Mouse (Mus musculus): ENCODE results near the gene Kif6. TPM values are rescaled to one million over a fixed set of nuclear protein-coding genes. Genes with fewer than 3 reads are reported as not detected.

The Kif6 gene
- polyA plus RNA-seq, 1 experiment from 2014 or later = not detected

- Histone ChIP-seq H3K9me3 (ENCODE audit: low read length) (no peaks in the 10 kb centered on the region), H3K4me1 (ENCODE audit: insufficient read depth) (no peaks in the 10 kb centered on the region), H3K27me3 (ENCODE audit: insufficient read depth, low read length) (0 out of 2 replicates have a peak, but pooled peaks cover 2% of the 10 kb centered on the region), H3K4me3 (ENCODE audit: low read depth, low read length) (no peak overlapping the region), H3K9ac (replicated peaks) (no peak overlapping the region), H3K36me3 (replicated peaks; ENCODE audit: insufficient read depth, low read length) (no peaks in the 10 kb centered on the region), H3K27ac (ENCODE audit: low read depth) (no peak overlapping the region), H3K4me2 (ENCODE audit: low read depth, low read length) (no peak overlapping the region)
- ATAC-seq = no peak
- DNase-seq = no peak
- WGBS (ENCODE audit: insufficient replicate concordance) = 77% methylated on average over 6 of the region's 6 CpGs
- TF ChIP-seq EP300 (IDR thresholded peaks at IDR 0.05; ENCODE audit: low read depth) (no peak), CTCF (IDR thresholded peaks at IDR 0.05; ENCODE audit: low read depth) (no peak)
Measured at GRCm38 (mm10) chr17:49894471-49894870, 279.5 kb downstream of the Kif6 start.

- Histone ChIP-seq H3K9ac (replicated peaks) (no peak overlapping the region), H3K9me3 (ENCODE audit: low read length) (no peaks in the 10 kb centered on the region), H3K36me3 (replicated peaks; ENCODE audit: insufficient read depth, low read length) (no peaks in the 10 kb centered on the region), H3K27me3 (ENCODE audit: insufficient read depth, low read length) (0 out of 2 replicates have a peak, but pooled peaks cover 16% of the 10 kb centered on the region), H3K27ac (ENCODE audit: low read depth) (no peak overlapping the region), H3K4me3 (ENCODE audit: low read depth, low read length) (no peak overlapping the region), H3K4me2 (ENCODE audit: low read depth, low read length) (no peak overlapping the region), H3K4me1 (ENCODE audit: insufficient read depth) (no peaks in the 10 kb centered on the region)
- WGBS (ENCODE audit: insufficient replicate concordance) = 20% methylated on average over 7 of the region's 7 CpGs
- ATAC-seq = no peak
- TF ChIP-seq CTCF (IDR thresholded peaks at IDR 0.05; ENCODE audit: low read depth) (peak; percentile 93), EP300 (IDR thresholded peaks at IDR 0.05; ENCODE audit: low read depth) (no peak)
- peak; percentile 78 for DNase-seq
Measured at GRCm38 (mm10) chr17:49898849-49899331, 284.0 kb downstream of the Kif6 start.

GRCm38 (mm10) chr17:49902613-49903012 lies 287.7 kb downstream of the Kif6 start:
- H3K36me3 ChIP-seq (replicated peaks; ENCODE audit: insufficient read depth, low read length) = no peaks in the 10 kb centered on the region
- no peak for ATAC-seq
- no peak for DNase-seq
- 78% methylated on average over 7 of the region's 7 CpGs for WGBS (ENCODE audit: insufficient replicate concordance)
- H3K9me3 ChIP-seq (ENCODE audit: low read length) = no peaks in the 10 kb centered on the region
- no peak overlapping the region for H3K27ac ChIP-seq (ENCODE audit: low read depth)
- H3K27me3 ChIP-seq (ENCODE audit: insufficient read depth, low read length) = 0 out of 2 replicates have a peak, but pooled peaks cover 16% of the 10 kb centered on the region
- H3K4me3 ChIP-seq (ENCODE audit: low read depth, low read length) = no peak overlapping the region
- TF ChIP-seq EP300 (IDR thresholded peaks at IDR 0.05; ENCODE audit: low read depth) = no peak
- TF ChIP-seq CTCF (IDR thresholded peaks at IDR 0.05; ENCODE audit: low read depth) = no peak
- no peak overlapping the region for H3K9ac ChIP-seq (replicated peaks)
- no peak overlapping the region for H3K4me2 ChIP-seq (ENCODE audit: low read depth, low read length)
- H3K4me1 ChIP-seq (ENCODE audit: insufficient read depth) = no peaks in the 10 kb centered on the region

- no peaks in the 10 kb centered on the region for H3K9me3 ChIP-seq (ENCODE audit: low read length)
Measured at GRCm38 (mm10) chr17:49923429-49923828, 308.5 kb downstream of the Kif6 start.

GRCm38 (mm10) chr17:49927611-49928010 lies 312.7 kb downstream of the Kif6 start:
- DNase-seq = no peak
- WGBS (ENCODE audit: insufficient replicate concordance) = 60% methylated on average over 2 of the region's 2 CpGs
- Histone ChIP-seq H3K4me3 (ENCODE audit: low read depth, low read length) (no peak overlapping the region), H3K36me3 (replicated peaks; ENCODE audit: insufficient read depth, low read length) (no peaks in the 10 kb centered on the region), H3K4me1 (ENCODE audit: insufficient read depth) (no peaks in the 10 kb centered on the region), H3K9me3 (ENCODE audit: low read length) (no peaks in the 10 kb centered on the region), H3K4me2 (ENCODE audit: low read depth, low read length) (no peak overlapping the region), H3K27ac (ENCODE audit: low read depth) (no peak overlapping the region), H3K27me3 (ENCODE audit: insufficient read depth, low read length) (no peaks in the 10 kb centered on the region), H3K9ac (replicated peaks) (no peak overlapping the region)
- no peak for TF ChIP-seq CTCF (IDR thresholded peaks at IDR 0.05; ENCODE audit: low read depth)
- TF ChIP-seq EP300 (IDR thresholded peaks at IDR 0.05; ENCODE audit: low read depth) = no peak
- no peak for ATAC-seq

More at GRCm38 (mm10) chr17:49923429-49923828, 308.5 kb downstream of the Kif6 start:
- Histone ChIP-seq H3K27ac (ENCODE audit: low read depth) (no peak overlapping the region), H3K27me3 (ENCODE audit: insufficient read depth, low read length) (no peaks in the 10 kb centered on the region), H3K4me1 (ENCODE audit: insufficient read depth) (no peaks in the 10 kb centered on the region), H3K9ac (replicated peaks) (no peak overlapping the region), H3K4me2 (ENCODE audit: low read depth, low read length) (no peak overlapping the region), H3K36me3 (replicated peaks; ENCODE audit: insufficient read depth, low read length) (no peaks in the 10 kb centered on the region), H3K4me3 (ENCODE audit: low read depth, low read length) (no peak overlapping the region)
- DNase-seq (no peak), ATAC-seq (no peak)
- WGBS (ENCODE audit: insufficient replicate concordance) = 71% methylated on average over 4 of the region's 4 CpGs
- TF ChIP-seq EP300 (IDR thresholded peaks at IDR 0.05; ENCODE audit: low read depth) = no peak

GRCm38 (mm10) chr17:49933806-49934205 lies 318.9 kb downstream of the Kif6 start:
- Histone ChIP-seq H3K9me3 (ENCODE audit: low read length) (no peaks in the 10 kb centered on the region), H3K4me2 (ENCODE audit: low read depth, low read length) (no peak overlapping the region), H3K27me3 (ENCODE audit: insufficient read depth, low read length) (peaks cover 6% of the 10 kb centered on the region; the same call in 1 of the 2 replicates), H3K4me3 (ENCODE audit: low read depth, low read length) (no peak overlapping the region), H3K27ac (ENCODE audit: low read depth) (no peak overlapping the region), H3K9ac (replicated peaks) (no peak overlapping the region), H3K36me3 (replicated peaks; ENCODE audit: insufficient read depth, low read length) (no peaks in the 10 kb centered on the region), H3K4me1 (ENCODE audit: insufficient read depth) (no peaks in the 10 kb centered on the region)
- DNase-seq (no peak), ATAC-seq (no peak)
- TF ChIP-seq CTCF (IDR thresholded peaks at IDR 0.05; ENCODE audit: low read depth) = no peak
- no peak for TF ChIP-seq EP300 (IDR thresholded peaks at IDR 0.05; ENCODE audit: low read depth)
- 56% methylated on average over 3 of the region's 3 CpGs for WGBS (ENCODE audit: insufficient replicate concordance)
